Mouse (Mus musculus) neutrophil, adult 5-6 weeks (primary cell): Measurements from ENCODE around the gene Tmod2. TPM values are rescaled to one million over a fixed set of nuclear protein-coding genes. Genes with fewer than 3 reads are reported as not detected.
"Not testable (repeated sequence)": the region's sequence is repeated elsewhere in the genome, so short reads cannot be mapped to it uniquely, and the experiment has no call there.

Experiments used
- ATAC-seq: fragments of 151-379, 151-347 bp; 2 replicates; pipeline ENCODE4 v1.8.0; 2017; ENCODE audit warnings: mild to moderate bottlenecking, moderate TSS enrichment; ENCODE audit not compliant: insufficient number of reproducible peaks, poor library complexity, low FRiP score, severe bottlenecking; ENCODE audit errors: extremely low read depth
- total RNA-seq: library from RNA; stranded (forward); fragments of 200-1000 nt; gene quantifications from 2 replicates; pipeline ENCODE4 v1.2.3, GENCODE M21; 2017

Tmod2 gene
- total RNA-seq, 1 experiment from 2014 or later: under 0.01 TPM

- ATAC-seq: no peak
Observed at GRCm38 (mm10) chr9:75560353-75560752, 50.8 kb downstream of the Tmod2 start.

GRCm38 (mm10) chr9:75559512-75560012, 51.6 kb downstream of the Tmod2 start, which contains the start of gene Tmod3:
Gene Tmod3 (minus strand): TSS chr9:75559657.
- ATAC-seq: peak; percentile 97

- ATAC-seq: peak; percentile 53
Observed at GRCm38 (mm10) chr9:75558812-75559511, 52.2 kb downstream of the Tmod2 start.

GRCm38 (mm10) chr9:75558360-75558759, 52.8 kb downstream of the Tmod2 start:
- ATAC-seq: no peak

GRCm38 (mm10) chr9:75553719-75554118, 57.4 kb downstream of the Tmod2 start:
- ATAC-seq: no peak

- ATAC-seq: no peak
Observed at GRCm38 (mm10) chr9:75551342-75551741, 59.8 kb downstream of the Tmod2 start.

- ATAC-seq: no peak
Observed at GRCm38 (mm10) chr9:75549010-75549409, 62.1 kb downstream of the Tmod2 start.

GRCm38 (mm10) chr9:75546885-75547553, 64.1 kb downstream of the Tmod2 start:
- ATAC-seq: peak; percentile 75

- no peak for ATAC-seq
Observed at GRCm38 (mm10) chr9:75545514-75545913, 65.6 kb downstream of the Tmod2 start.

- peak; percentile 86 for ATAC-seq
Observed at GRCm38 (mm10) chr9:75541497-75541896, 69.6 kb downstream of the Tmod2 start.

GRCm38 (mm10) chr9:75536422-75536821, 74.7 kb downstream of the Tmod2 start:
- no peak for ATAC-seq

- ATAC-seq: no peak
Observed at GRCm38 (mm10) chr9:75534431-75534962, 76.6 kb downstream of the Tmod2 start.

- not testable (repeated sequence) for ATAC-seq
Observed at GRCm38 (mm10) chr9:75532989-75533388, 78.1 kb downstream of the Tmod2 start.

- ATAC-seq: no peak
Observed at GRCm38 (mm10) chr9:75532461-75532860, 78.7 kb downstream of the Tmod2 start.

GRCm38 (mm10) chr9:75529358-75529757, 81.8 kb downstream of the Tmod2 start:
- no peak for ATAC-seq

GRCm38 (mm10) chr9:75528096-75528495, 83.0 kb downstream of the Tmod2 start:
- ATAC-seq: no peak

- ATAC-seq: no peak
Observed at GRCm38 (mm10) chr9:75527368-75528059, 83.6 kb downstream of the Tmod2 start.

GRCm38 (mm10) chr9:75523646-75524045, 87.5 kb downstream of the Tmod2 start:
- no peak for ATAC-seq

GRCm38 (mm10) chr9:75522217-75522616, 88.9 kb downstream of the Tmod2 start:
- ATAC-seq: no peak
